Mouse (Mus musculus): ENCODE data around the gene Tspan18.

DNA sequence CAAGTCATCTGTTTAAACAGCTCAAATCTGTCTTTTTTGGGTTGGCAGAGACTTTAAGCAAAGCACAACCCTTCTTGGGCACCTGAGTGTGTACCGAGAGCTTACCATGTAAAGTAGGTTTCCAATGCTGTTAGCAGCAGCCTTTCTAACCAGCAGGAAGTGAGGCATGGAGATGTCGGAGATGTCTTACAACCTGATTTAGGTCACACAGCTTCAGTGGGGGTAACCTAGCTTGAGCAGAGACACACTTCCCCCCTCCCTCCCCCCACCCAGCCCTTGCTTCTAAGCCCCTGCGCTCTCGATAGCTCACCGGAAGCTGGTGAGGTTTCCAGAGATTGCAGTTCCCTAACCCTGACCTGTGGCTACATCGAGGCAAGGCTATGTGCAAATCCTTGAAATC, 129.7 kb downstream of the Tspan18 start:
- no peak for TF ChIP-seq CTCF (IDR thresholded peaks at IDR 0.05; ENCODE audit: insufficient read depth, low read length)
- no peak for TF ChIP-seq POLR2A (IDR thresholded peaks at IDR 0.05; ENCODE audit: borderline replicate concordance, extremely low read depth, low read depth, low read length)

Data from lung, adult 2 months (tissue).